Mouse (Mus musculus) C2C12 (cell line): ENCODE measurements around the gene 9330182O14Rik. TPM values are rescaled to one million over a fixed set of nuclear protein-coding genes. Genes with fewer than 3 reads are reported as not detected.

ENCODE experiments used
- H3K27me3 ChIP-seq: one replicate; pipeline ENCODE4 v1.6.1; 2011; ENCODE audit not compliant: control insufficient read depth, insufficient read depth, insufficient read length
- H3K36me3 ChIP-seq: one replicate; pipeline ENCODE4 v1.6.1; 2011; ENCODE audit not compliant: control insufficient read depth, insufficient read depth
- H3K4me3 ChIP-seq: one replicate; pipeline ENCODE4 v1.5.1; 2011; ENCODE audit warnings: mild to moderate bottlenecking, control low read depth; ENCODE audit not compliant: poor library complexity, insufficient read depth, severe bottlenecking
- H3K79me2 ChIP-seq: one replicate; pipeline ENCODE4 v1.6.1; 2011; ENCODE audit not compliant: control insufficient read depth, insufficient read depth
- H3K79me3 ChIP-seq: one replicate; pipeline ENCODE4 v1.6.1; 2011; ENCODE audit warnings: low read depth, control low read depth
- H3ac ChIP-seq: one replicate; pipeline ENCODE3; 2011; ENCODE audit warnings: low read depth; ENCODE audit not compliant: control insufficient read depth, insufficient read length
- CEBPB ChIP-seq: IDR thresholded peaks from one replicate; pipeline ENCODE4 v1.6.1; 2011; ENCODE audit warnings: low read depth, mild to moderate bottlenecking, control low read depth, moderate library complexity
- CTCF ChIP-seq: IDR thresholded peaks from one replicate; pipeline ENCODE4 v1.5.1; 2011; ENCODE audit not compliant: control insufficient read depth, insufficient read depth, insufficient read length
- FOSL1 ChIP-seq: IDR thresholded peaks from one replicate; pipeline ENCODE4 v1.8.0; 2011; ENCODE audit warnings: mild to moderate bottlenecking, low read length; ENCODE audit not compliant: poor library complexity, insufficient read depth, severe bottlenecking
- MAX ChIP-seq: IDR thresholded peaks from one replicate; pipeline ENCODE4 v1.6.1; 2011; ENCODE audit warnings: mild to moderate bottlenecking, control low read depth
- MYOD1 ChIP-seq: IDR thresholded peaks from one replicate; pipeline ENCODE4 v1.6.1; 2011; ENCODE audit warnings: low read depth; ENCODE audit not compliant: control insufficient read depth, insufficient read length
- MYOG ChIP-seq: IDR thresholded peaks from one replicate; pipeline ENCODE4 v1.6.1; 2011; ENCODE audit not compliant: control insufficient read depth, insufficient read length; ENCODE audit errors: extremely low read depth
- USF1 ChIP-seq: IDR thresholded peaks from one replicate; pipeline ENCODE4 v1.6.1; 2011; ENCODE audit warnings: low read depth, mild to moderate bottlenecking, control low read depth, moderate library complexity
- polyA plus RNA-seq: library from polyadenylated mRNA; unstranded; fragments of >200 nt; fragmentation: generic; extraction: Trizol; gene quantifications from one replicate; pipeline ENCODE4 v1.2.1, GENCODE M21; 2012; ENCODE audit warnings: missing spikeins

The 9330182O14Rik gene
- polyA plus RNA-seq, 1 experiment: not detected

DNA sequence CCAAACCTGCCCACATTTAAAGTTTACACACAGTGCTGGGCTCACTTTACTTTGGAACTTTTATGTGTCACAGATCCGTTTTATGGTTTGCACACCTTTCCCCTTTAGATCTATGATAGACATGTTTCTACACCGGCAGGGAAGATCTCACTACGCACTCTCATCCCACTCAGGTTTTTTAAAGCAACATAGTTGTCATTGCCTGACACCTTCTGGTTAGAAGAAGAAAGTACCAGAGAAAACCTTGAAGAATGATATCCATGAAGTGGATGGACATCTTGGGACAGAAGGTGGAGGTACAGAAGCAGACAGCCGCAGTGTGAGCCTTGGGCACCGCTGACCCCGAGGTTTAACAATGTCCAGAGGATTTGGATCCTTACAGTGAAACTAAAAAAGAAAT is 23.5 kb downstream of the 9330182O14Rik start:
- H3K79me2 ChIP-seq: no peaks in the 10 kb centered on the region
- no peaks in the 10 kb centered on the region for H3K36me3 ChIP-seq
- H3K27me3 ChIP-seq: peaks cover 3% of the 10 kb centered on the region
- TF ChIP-seq CEBPB (no peak), MAX (no peak), USF1 (no peak), CTCF (no peak), FOSL1 (no peak), MYOG (no peak), MYOD1 (no peak)
- no peak overlapping the region for H3K4me3 ChIP-seq
- no peak overlapping the region for H3ac ChIP-seq
- no peaks in the 10 kb centered on the region for H3K79me3 ChIP-seq

DNA sequence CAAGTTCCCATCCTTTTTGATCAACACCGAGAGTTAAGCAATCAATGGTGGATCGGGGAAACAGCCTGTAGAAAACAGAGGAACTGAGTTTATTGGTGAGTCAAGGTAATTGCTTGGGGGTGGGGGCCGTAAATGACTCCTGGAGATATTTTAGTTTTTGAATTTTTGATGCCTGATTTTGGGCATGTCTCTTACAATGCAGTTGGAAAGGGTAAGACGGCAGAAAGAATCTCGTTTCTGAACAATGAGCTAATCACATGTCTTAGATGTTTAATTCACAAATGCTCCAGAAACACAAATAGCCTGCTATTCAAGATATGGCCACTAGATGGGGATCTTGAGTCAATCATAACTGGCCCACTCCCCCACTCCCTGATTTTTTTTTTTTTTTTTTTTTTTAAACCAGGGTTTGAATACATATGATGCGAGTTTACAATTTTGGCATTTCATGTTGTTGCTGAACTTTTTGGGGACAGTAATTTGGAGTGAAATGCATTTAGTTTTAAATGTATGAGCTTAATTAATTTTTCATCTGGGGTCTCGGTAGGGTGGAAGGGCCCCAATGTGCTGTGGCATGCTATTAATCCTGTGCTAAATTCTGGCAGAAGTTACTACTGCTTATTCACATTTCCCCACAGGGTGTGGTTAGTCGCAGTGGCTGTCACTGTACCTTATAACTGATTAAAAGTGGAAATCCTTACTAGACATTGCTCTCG is 32.6 kb downstream of the 9330182O14Rik start:
- no peaks in the 10 kb centered on the region for H3K27me3 ChIP-seq
- H3K79me2 ChIP-seq: no peaks in the 10 kb centered on the region
- TF ChIP-seq MAX: no peak
- TF ChIP-seq CEBPB: no peak
- no peak for TF ChIP-seq CTCF
- no peak for TF ChIP-seq FOSL1
- no peak for TF ChIP-seq USF1
- TF ChIP-seq MYOG: no peak
- TF ChIP-seq MYOD1: no peak
- H3K36me3 ChIP-seq: no peaks in the 10 kb centered on the region
- no peaks in the 10 kb centered on the region for H3K79me3 ChIP-seq
- H3ac ChIP-seq: no peak overlapping the region
- no peak overlapping the region for H3K4me3 ChIP-seq

DNA sequence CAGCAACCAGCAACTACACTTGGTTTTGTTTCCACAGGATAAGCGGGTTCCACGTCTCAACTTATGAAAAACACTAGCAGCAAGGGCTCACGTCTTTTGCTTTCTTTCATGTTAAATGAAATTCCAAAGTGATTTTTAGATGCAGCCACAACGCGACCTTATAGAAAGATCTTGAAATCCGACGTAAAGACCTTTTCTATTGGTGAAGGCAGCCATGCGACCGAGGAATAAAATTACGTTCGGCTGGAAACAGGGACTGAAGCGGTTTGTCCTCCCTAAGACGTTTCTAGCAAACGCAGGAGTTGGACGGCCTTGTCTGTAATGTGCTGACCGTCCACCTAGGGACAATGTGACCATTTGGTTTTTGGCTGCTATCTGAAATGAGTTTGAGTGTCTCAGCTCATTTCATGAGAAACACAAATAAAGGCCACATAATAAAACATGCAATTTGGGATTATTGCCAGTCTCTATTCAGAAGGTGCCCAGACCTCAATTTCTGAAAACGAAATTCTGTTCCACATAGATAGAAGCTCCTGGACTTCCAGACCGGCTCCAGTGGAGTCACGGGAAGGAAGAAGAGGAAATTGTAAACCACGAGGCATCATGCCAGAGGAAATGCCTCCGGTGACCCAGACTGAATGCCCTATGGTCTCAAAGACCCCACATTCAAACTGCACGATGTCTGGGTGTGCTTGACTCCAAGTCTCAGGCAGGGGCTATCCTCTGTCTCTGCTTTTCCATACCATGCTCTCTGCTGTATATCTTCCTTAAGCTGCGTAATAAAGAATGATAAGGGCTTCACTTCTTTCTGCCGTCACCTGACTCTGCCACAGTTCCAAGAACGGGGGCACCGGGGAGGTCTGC is 33.3 kb downstream of the 9330182O14Rik start:
- Histone ChIP-seq H3K4me3 (no peak overlapping the region), H3K27me3 (no peaks in the 10 kb centered on the region), H3K79me2 (no peaks in the 10 kb centered on the region), H3K36me3 (no peaks in the 10 kb centered on the region), H3ac (no peak overlapping the region), H3K79me3 (no peaks in the 10 kb centered on the region)
- TF ChIP-seq USF1 (no peak), MYOG (no peak), CTCF (no peak), CEBPB (no peak), MAX (no peak), FOSL1 (no peak), MYOD1 (no peak)

DNA sequence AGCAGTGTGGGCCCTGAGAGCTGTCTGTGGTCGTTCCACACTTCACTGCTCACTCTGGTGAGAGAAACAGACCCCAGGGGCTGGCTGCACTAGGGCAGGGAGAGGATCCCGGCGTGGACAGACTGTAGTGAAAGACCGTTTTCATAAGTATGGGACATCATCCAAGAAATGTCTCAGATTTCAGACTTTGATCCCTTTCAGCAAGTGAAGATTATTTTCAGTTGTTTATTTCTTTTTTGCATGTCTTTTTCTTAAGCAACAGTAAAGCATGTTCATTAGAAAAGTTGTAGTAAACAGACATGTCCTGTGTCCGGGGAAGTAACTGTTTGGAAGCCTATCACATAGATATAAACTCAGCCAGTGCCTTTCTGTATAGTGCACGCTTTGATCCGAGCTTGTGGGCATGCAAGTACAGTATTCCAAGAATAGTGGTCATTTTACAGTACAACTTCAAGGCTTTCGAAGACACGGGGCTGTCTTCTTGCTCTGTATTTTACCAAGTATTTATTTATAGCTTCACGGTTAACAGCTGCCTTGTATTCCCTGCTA is 34.0 kb downstream of the 9330182O14Rik start:
- Histone ChIP-seq H3K36me3 (no peaks in the 10 kb centered on the region), H3K79me3 (no peaks in the 10 kb centered on the region), H3K27me3 (no peaks in the 10 kb centered on the region), H3ac (no peak overlapping the region), H3K4me3 (no peak overlapping the region), H3K79me2 (no peaks in the 10 kb centered on the region)
- TF ChIP-seq MYOG (no peak), MYOD1 (no peak)

DNA sequence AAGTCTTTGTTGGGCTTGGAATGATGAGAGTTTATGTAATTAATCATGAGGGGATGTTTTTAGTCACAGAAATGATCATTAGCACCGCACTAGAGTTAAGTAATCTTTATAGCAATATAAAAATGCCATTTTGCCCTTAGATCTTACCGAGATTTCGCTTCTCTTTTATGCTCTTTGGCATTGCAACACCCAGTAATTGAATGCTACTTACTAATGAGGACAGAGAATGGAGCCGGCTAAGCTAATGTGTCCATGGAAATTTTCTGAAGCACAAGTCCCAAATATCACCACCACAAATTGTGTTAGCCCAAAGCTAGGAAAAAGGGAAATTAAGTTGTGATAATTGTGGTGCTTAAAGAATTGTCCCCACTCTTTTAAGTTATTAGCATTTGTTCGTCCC is 34.9 kb downstream of the 9330182O14Rik start:
- H3K79me2 ChIP-seq: no peaks in the 10 kb centered on the region
- H3ac ChIP-seq: no peak overlapping the region
- no peak for TF ChIP-seq MAX
- TF ChIP-seq MYOD1: no peak
- TF ChIP-seq FOSL1: no peak
- TF ChIP-seq CTCF: no peak
- no peak for TF ChIP-seq USF1
- TF ChIP-seq CEBPB: no peak
- TF ChIP-seq MYOG: no peak
- H3K79me3 ChIP-seq: no peaks in the 10 kb centered on the region
- H3K4me3 ChIP-seq: no peak overlapping the region
- H3K36me3 ChIP-seq: no peaks in the 10 kb centered on the region
- H3K27me3 ChIP-seq: no peaks in the 10 kb centered on the region
